Mouse (Mus musculus) limb, embryonic 12.5 days (tissue): ENCODE data around the gene Ano10. TPM values are rescaled to one million over a fixed set of nuclear protein-coding genes. Genes with fewer than 3 reads are reported as not detected.

Source experiments
- ATAC-seq: fragments of 200-750 bp; cut with Nextera tagmentation; 2 replicates; pipeline ENCODE4 v1.8.0; 2017; ENCODE audit warnings: low read depth, moderate TSS enrichment; ENCODE audit not compliant: insufficient number of reproducible peaks, insufficient read depth, low FRiP score, low TSS enrichment
- H3K27ac ChIP-seq: fragments of 300-500 bp; sonication (generic); 2 replicates; pipeline ENCODE4 v1.5.1; 2016; ENCODE audit warnings: mild to moderate bottlenecking, moderate library complexity
- H3K27me3 ChIP-seq: fragments of 300-500 bp; sonication (generic); 2 replicates; pipeline ENCODE4 v1.6.1; 2016; ENCODE audit warnings: mild to moderate bottlenecking, moderate library complexity
- H3K36me3 ChIP-seq: fragments of 300-500 bp; sonication (generic); 2 replicates; pipeline ENCODE4 v1.6.1; 2016; ENCODE audit warnings: mild to moderate bottlenecking, moderate library complexity
- H3K4me1 ChIP-seq: fragments of 300-500 bp; sonication (generic); replicated peaks from 2 replicates; pipeline ENCODE4 v1.6.1; 2016
- H3K4me2 ChIP-seq: fragments of 300-500 bp; sonication (generic); 2 replicates; pipeline ENCODE4 v1.6.1; 2016; ENCODE audit warnings: mild to moderate bottlenecking, moderate library complexity
- H3K4me3 ChIP-seq: fragments of 300-500 bp; sonication (generic); replicated peaks from 2 replicates; pipeline ENCODE4 v1.5.1; 2016; ENCODE audit warnings: mild to moderate bottlenecking
- H3K9ac ChIP-seq: fragments of 300-500 bp; sonication (generic); replicated peaks from 2 replicates; pipeline ENCODE4 v1.6.1; 2016; ENCODE audit warnings: mild to moderate bottlenecking, moderate library complexity
- H3K9me3 ChIP-seq: fragments of 300-500 bp; sonication (generic); 2 replicates; pipeline ENCODE4 v1.6.1; 2016; ENCODE audit warnings: mild to moderate bottlenecking, moderate library complexity
- WGBS: fragments of 180-500 bp; shearing (Covaris S2); methylation state at CpG from one replicate; pipeline ENCODE4 v1.1.7; 2016; 5-methylcytosine and 5-hydroxymethylcytosine counted together
- polyA plus RNA-seq: library from polyadenylated mRNA; unstranded; fragments of >200 nt; fragmentation: Nextera tagmentation; extraction: Ambion mirVana; gene quantifications from 2 replicates; pipeline ENCODE4 v1.2.1, GENCODE M21; 2016

The Ano10 gene
- polyA plus RNA-seq, 1 experiment from 2014 or later: 33.1 TPM

DNA sequence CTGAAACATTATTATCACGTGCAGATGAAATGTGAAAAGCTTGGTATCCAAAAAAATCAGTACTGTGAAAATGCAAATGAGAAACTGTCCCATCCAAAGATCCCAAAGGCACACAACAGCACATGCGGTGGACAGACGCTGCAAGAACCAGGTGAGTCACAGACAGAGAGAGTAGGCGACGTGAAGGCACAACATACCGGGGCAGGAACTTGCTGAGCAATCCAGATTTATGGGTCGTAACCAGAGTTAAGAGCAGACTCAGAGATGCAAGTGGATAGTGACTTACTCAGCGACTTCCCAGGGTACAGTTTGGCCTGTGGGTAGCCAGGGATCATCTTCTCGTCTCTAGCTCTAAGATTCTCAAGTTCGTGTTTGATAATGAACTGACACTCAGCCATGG, 23.3 kb downstream of the Ano10 start:
- H3K27ac ChIP-seq: no peak overlapping the region
- no peak overlapping the region for H3K4me3 ChIP-seq
- H3K9me3 ChIP-seq: no peaks in the 10 kb centered on the region
- no peak overlapping the region for H3K4me2 ChIP-seq
- H3K4me1 ChIP-seq: peaks cover 6% of the 10 kb centered on the region; the same call in 1 of the 2 replicates
- H3K36me3 ChIP-seq: peaks cover 46% of the 10 kb centered on the region
- WGBS: 71% methylated on average over 10 of the region's 10 CpGs
- ATAC-seq: no peak
- no peak overlapping the region for H3K9ac ChIP-seq
- H3K27me3 ChIP-seq: no peaks in the 10 kb centered on the region

DNA sequence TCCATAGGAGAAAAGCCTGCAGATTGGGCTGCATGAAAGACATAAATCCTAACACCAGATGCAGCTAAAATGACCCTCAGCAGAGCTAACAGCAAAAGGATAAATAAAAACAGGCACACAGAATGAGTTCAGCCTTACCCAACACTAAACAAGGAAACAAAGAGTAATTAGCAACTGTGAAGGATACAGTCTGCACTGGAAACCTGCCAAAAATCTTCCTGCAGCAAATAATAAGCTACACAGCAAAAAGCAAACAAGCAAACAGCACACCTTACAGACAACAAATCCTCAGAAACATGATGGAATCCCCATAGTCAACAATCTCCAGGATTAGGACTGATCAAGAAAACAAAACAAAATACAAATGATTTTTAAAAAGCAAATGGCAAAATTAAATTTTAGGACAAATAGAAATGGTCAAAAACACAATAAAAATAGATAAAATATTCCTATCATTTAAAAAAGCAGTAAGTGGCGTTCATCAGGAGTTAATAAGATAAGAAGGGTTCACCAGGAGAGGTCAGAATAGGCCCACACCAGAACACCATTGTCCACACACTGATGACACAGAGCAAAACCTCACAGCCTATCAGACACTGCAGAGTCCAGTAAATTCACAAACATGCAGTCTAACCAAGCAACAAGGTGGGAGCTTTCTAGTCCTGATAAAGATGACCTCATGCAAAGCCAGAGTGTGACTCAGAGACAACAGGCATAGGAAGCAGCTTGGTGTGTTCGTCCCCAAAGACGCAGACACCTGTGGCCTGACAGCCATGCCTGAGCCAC, 24.8 kb downstream of the Ano10 start:
- Histone ChIP-seq H3K27me3 (no peaks in the 10 kb centered on the region), H3K4me3 (no peak overlapping the region), H3K27ac (no peak overlapping the region), H3K4me2 (no peak overlapping the region), H3K36me3 (peaks cover 44% of the 10 kb centered on the region), H3K4me1 (peaks cover 6% of the 10 kb centered on the region; the same call in 1 of the 2 replicates), H3K9me3 (no peaks in the 10 kb centered on the region), H3K9ac (no peak overlapping the region)
- 80% methylated on average over 3 of the region's 3 CpGs for WGBS
- ATAC-seq: no peak

DNA sequence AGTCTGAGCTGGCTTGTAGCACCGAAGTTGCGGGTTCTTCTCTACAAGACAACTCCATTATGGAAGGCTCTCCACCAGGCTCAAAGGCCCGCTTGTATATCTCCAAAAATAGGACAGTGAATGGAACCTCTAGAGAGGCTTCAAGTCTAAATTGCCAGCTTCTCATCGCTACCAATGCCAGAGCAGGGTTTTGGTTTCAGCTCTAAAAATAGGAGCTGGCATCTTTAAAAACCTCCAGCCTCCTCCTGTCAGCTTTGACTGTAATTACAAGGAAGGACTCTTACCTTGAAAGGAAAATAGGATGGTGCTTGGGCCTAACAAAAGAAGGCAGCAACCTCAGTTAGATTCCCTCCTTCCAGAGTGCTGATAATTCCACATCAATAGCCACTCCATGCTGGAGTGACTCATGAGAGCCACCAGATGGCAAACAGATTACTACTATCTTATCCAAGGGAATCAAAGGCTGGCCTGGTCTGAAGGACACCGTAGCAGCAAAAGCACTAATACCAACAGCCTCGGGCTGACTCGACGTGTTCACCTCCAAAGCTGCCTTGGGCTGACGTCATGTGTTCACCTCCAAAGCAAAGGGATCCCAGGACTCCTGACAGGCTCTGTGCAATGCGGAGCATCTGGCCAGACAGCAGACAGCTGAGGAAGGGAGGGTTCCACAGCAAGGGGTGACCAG, 28.6 kb downstream of the Ano10 start:
- no peak overlapping the region for H3K27ac ChIP-seq
- no peak overlapping the region for H3K4me3 ChIP-seq
- H3K9ac ChIP-seq: no peak overlapping the region
- H3K36me3 ChIP-seq: peaks cover 37% of the 10 kb centered on the region
- no peak overlapping the region for H3K4me2 ChIP-seq
- no peak for ATAC-seq
- WGBS: 89% methylated on average over 10 of the region's 10 CpGs
- H3K9me3 ChIP-seq: no peaks in the 10 kb centered on the region
- H3K4me1 ChIP-seq: no peaks in the 10 kb centered on the region
- no peaks in the 10 kb centered on the region for H3K27me3 ChIP-seq

DNA sequence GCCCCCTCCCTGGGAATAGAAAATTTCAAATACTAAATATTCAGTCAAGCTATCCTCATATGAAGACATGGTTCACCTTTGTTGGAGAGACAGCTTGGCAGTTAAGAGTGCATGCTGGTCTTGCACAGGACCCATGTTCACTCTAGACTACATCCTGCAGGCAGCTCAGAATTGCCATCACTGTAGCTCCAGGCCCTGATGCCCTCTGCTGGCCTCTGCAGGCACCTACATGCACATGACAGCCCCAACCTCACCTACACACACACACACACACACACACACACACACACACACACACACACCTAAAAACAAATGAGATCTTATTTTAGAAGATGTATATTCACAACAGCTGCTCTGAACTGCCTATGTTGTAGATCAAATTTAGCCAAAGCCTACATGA, 31.1 kb downstream of the Ano10 start:
- peaks cover 47% of the 10 kb centered on the region for H3K36me3 ChIP-seq
- no peak overlapping the region for H3K4me3 ChIP-seq
- no peak overlapping the region for H3K9ac ChIP-seq
- no peak overlapping the region for H3K27ac ChIP-seq
- no peaks in the 10 kb centered on the region for H3K4me1 ChIP-seq
- ATAC-seq: no peak
- no peaks in the 10 kb centered on the region for H3K27me3 ChIP-seq
- no peaks in the 10 kb centered on the region for H3K9me3 ChIP-seq
- H3K4me2 ChIP-seq: no peak overlapping the region

DNA sequence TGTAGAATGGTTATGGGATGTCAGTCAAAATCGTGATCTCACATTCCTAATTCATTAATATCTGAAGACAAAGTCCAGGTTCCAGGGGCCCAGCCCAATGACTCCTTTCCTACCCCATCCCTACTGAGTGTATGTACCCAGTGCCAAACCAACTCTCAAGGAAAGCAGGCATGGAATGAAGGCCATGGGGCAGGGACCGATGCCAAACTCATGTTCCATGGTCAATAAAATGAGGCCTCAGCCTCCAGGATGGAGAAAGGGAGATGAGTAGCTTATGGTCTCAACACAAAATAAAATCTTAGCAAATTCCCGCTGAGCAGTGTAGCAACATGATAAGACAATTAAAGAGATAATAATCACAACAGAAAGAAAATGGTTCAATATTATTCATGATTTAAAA, 39.8 kb downstream of the Ano10 start:
- H3K27me3 ChIP-seq: no peaks in the 10 kb centered on the region
- H3K27ac ChIP-seq: no peak overlapping the region
- no peak overlapping the region for H3K4me2 ChIP-seq
- peaks cover 76% of the 10 kb centered on the region for H3K36me3 ChIP-seq
- no peak overlapping the region for H3K4me3 ChIP-seq
- no peak overlapping the region for H3K9ac ChIP-seq
- H3K4me1 ChIP-seq: peaks cover 14% of the 10 kb centered on the region; the same call in 1 of the 2 replicates
- no peaks in the 10 kb centered on the region for H3K9me3 ChIP-seq
- no peak for ATAC-seq
- 86% methylated on average over 3 of the region's 3 CpGs for WGBS

DNA sequence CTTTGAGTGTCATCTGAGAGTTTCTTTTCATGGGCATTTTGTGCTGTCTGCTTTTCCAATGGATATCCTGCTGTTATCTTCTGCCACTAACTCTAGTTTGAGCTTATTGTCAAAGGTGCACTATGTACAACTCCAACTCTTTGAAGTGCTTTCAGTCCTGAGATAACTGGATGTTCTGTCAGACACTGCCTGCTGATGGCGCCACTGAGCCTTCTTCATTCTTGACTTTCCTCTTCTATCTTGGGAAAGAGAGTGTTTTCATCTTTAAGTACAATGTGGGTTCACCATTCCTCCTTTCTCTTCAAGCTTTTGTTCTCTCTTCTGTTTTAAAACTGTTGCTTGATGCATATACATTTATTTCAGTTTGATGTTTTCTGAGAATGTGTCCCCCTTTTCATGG, 42.1 kb downstream of the Ano10 start:
- no peak overlapping the region for H3K4me3 ChIP-seq
- no peak overlapping the region for H3K27ac ChIP-seq
- H3K36me3 ChIP-seq: peaks cover 57% of the 10 kb centered on the region
- H3K9ac ChIP-seq: no peak overlapping the region
- no peaks in the 10 kb centered on the region for H3K9me3 ChIP-seq
- peaks cover 15% of the 10 kb centered on the region for H3K4me1 ChIP-seq
- no peak overlapping the region for H3K4me2 ChIP-seq
- WGBS: 77% methylated on average over 1 of the region's 1 CpGs
- no peak for ATAC-seq
- no peaks in the 10 kb centered on the region for H3K27me3 ChIP-seq

DNA sequence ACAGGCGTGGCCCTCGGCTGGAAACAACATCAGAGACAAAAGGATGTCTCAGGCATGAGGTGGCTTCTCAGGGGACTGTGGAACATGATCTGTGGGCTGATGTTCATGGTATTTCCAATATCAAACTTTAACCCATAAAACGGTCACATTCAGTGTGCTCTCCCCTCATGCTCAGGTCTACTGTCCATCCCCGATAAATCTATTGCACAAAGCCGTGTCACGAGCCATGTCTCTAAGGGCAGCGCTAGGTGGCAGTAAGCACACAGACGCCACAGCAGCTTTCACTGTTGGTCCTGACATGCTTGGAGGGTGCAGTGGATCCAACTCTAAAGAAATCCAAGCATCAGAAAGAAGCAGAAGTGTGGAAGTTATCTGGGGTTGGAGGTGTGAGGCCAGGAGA, 46.1 kb downstream of the Ano10 start:
- Histone ChIP-seq H3K9ac (no peak overlapping the region), H3K4me2 (no peak overlapping the region), H3K36me3 (peaks cover 39% of the 10 kb centered on the region), H3K4me3 (no peak overlapping the region), H3K4me1 (peaks cover 18% of the 10 kb centered on the region), H3K27ac (no peak overlapping the region), H3K9me3 (no peaks in the 10 kb centered on the region), H3K27me3 (no peaks in the 10 kb centered on the region)
- no peak for ATAC-seq
- 44% methylated on average over 8 of the region's 8 CpGs for WGBS

DNA sequence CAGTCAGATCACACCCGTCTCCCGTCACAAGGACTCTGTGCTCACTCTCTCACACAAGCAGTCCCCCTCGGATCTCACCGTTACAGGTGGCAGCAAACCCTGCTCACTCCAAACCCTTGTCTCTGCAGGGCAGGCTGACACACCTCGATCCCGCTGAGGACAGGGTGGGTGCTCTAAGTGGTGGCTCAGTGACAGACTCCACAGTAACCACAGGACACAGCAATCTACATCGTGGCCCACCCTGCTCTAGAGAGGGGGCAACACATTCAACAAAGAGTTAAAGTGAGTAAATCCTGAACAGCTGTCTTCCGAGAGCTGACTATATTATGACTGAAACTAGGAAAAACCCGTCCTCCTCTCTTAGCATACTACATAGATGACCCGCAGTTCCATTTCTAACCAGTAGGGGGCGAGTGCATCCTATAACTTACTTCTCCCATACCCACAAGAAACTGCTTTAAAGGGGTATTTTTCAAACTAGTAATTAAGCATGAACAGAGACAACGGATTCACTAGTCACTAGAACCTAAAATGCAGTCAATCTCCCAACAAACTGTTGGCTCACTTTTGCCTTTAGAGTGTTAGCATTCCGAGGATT, 46.7 kb downstream of the Ano10 start:
- WGBS: 45% methylated on average over 13 of the region's 13 CpGs
- H3K27me3 ChIP-seq: no peaks in the 10 kb centered on the region
- no peak for ATAC-seq

DNA sequence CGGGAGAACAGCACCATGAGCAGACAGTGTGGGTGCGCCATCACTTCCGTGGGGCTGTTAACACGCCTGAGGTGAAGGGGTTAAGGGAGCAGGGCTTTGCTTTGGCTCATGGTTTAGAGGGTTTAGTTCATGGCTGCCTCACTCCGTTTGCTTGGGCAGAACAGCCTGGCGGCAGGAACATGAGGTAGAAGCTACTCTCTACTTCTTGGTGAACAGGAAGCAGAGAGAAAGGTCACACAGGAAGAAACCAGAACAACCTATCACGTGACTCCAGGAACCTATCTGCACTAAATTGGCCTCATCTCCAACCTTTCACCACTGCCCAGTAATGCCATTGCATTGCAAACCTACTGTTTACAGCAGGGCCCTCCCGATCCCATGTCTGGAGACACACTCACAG, 48.3 kb downstream of the Ano10 start:
- Histone ChIP-seq H3K27me3 (no peaks in the 10 kb centered on the region), H3K4me3 (no peak overlapping the region), H3K4me2 (no peak overlapping the region), H3K9ac (no peak overlapping the region), H3K27ac (no peak overlapping the region), H3K4me1 (peaks cover 34% of the 10 kb centered on the region), H3K9me3 (no peaks in the 10 kb centered on the region), H3K36me3 (peaks cover 16% of the 10 kb centered on the region; the same call in 1 of the 2 replicates)
- WGBS: 87% methylated on average over 8 of the region's 8 CpGs
- ATAC-seq: no peak

More for the DNA sequence above, 46.7 kb downstream of the Ano10 start:
- Histone ChIP-seq H3K27ac (no peak overlapping the region), H3K9ac (no peak overlapping the region), H3K36me3 (peaks cover 32% of the 10 kb centered on the region; the same call in 1 of the 2 replicates), H3K4me1 (peaks cover 24% of the 10 kb centered on the region), H3K4me2 (no peak overlapping the region), H3K9me3 (no peaks in the 10 kb centered on the region), H3K4me3 (no peak overlapping the region)

DNA sequence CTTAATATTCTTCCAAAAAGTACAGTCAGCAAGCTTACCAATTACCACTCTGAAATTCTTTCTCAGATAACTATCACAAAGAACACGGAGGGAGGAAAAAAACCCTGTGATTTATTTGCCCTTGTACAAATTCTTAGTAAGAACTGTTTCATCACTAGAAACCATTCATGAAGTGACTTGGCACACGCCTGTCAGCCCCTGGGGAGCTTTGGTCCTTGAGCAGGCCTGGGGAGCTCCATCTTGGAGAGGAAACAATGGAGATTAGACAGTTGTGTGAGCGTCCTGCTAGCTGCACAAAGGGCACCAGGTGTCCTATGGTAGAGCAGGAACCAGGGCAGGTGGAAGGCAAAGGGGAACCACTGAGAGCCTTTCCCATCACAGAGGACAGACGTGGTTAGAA, 48.8 kb downstream of the Ano10 start:
- Histone ChIP-seq H3K36me3 (peaks cover 12% of the 10 kb centered on the region; the same call in 1 of the 2 replicates), H3K9ac (no peak overlapping the region), H3K4me1 (peaks cover 29% of the 10 kb centered on the region), H3K4me2 (no peak overlapping the region), H3K27ac (no peak overlapping the region), H3K9me3 (no peaks in the 10 kb centered on the region), H3K27me3 (no peaks in the 10 kb centered on the region), H3K4me3 (no peak overlapping the region)
- ATAC-seq: no peak
- 76% methylated on average over 4 of the region's 4 CpGs for WGBS

DNA sequence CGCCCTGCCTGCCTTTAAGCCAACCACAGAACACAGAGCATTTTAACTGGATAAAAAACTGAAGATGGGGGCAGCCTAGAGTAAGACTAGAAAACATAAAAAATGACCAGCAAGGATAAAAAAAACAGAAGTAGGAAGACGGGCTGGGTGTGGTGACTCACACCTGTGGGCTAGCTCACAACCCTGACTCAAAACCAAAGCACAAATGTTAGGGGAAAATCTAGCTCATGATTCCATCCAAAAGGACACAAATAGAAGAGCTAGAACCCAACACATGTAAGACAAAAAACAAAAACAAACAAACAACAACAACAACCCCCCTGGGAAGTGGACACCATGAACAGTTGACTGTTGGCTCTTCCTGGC, 49.4 kb downstream of the Ano10 start:
- ATAC-seq: no peak
- no peaks in the 10 kb centered on the region for H3K27me3 ChIP-seq
- H3K4me1 ChIP-seq: peaks cover 24% of the 10 kb centered on the region
- no peak overlapping the region for H3K9ac ChIP-seq
- 29% methylated on average over 2 of the region's 2 CpGs for WGBS
- no peaks in the 10 kb centered on the region for H3K9me3 ChIP-seq
- no peak overlapping the region for H3K4me3 ChIP-seq
- no peak overlapping the region for H3K4me2 ChIP-seq
- H3K27ac ChIP-seq: no peak overlapping the region
- peaks cover 5% of the 10 kb centered on the region; the same call in 1 of the 2 replicates for H3K36me3 ChIP-seq
